Mouse (Mus musculus): ENCODE measurements around the gene Cbx6. TPM values are rescaled to one million over a fixed set of nuclear protein-coding genes. Genes with fewer than 3 reads are reported as not detected.
"Not testable (repeated sequence)": the region's sequence is repeated elsewhere in the genome, so short reads cannot be mapped to it uniquely, and the experiment has no call there.

Cbx6 gene
- total RNA-seq, 2 experiments from 2014 or later: 105 to 125 TPM

- peak; percentile 89 for DNase-seq
Measured at GRCm38 (mm10) chr15:79832064-79832900, 2.2 kb downstream of the Cbx6 start.

DNA sequence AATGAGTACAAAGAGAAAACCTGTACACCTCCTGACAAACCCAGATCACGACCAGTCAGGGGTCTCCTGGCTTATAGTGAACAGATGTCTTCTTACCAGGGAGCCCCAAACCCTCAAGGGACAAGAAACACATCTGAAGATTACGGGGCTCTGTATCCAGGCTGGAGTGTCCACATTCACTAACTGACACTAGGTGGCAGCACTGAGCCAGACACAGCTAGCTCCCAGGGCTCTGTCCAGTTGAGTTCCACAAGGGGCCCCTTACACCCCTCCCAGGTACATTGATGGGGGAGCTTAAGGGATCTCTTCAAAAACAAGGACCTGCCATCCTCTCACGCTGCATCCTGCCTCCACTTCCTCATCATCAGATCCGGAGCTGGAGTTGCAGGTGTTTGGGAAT, 4.1 kb downstream of the Cbx6 start:
- intact Hi-C loops (cut with DNase I): loop anchor here (5.0 kb wide), 2 partner anchors 52 to 247 kb away; no protein-coding TSS in a partner anchor

More at GRCm38 (mm10) chr15:79832064-79832900, 2.2 kb downstream of the Cbx6 start:
- intact Hi-C loops (cut with DNase I): loop anchor here (5.0 kb wide), 2 partner anchors 50 to 245 kb away; no protein-coding TSS in a partner anchor

GRCm38 (mm10) chr15:79829431-79829830, 5.1 kb downstream of the Cbx6 start:
- no peak for DNase-seq
- intact Hi-C loops (cut with DNase I): loop anchor here (10.0 kb wide), 1 partner anchor 85 kb away; no protein-coding TSS in a partner anchor

More for the DNA sequence above, 4.1 kb downstream of the Cbx6 start:
- DNase-seq: peak; percentile 79

GRCm38 (mm10) chr15:79828366-79829035, 6.0 kb downstream of the Cbx6 start:
- intact Hi-C loops (cut with DNase I): loop anchor here (10.0 kb wide), 1 partner anchor 86 kb away; no protein-coding TSS in a partner anchor
- DNase-seq: peak; percentile 80

DNA sequence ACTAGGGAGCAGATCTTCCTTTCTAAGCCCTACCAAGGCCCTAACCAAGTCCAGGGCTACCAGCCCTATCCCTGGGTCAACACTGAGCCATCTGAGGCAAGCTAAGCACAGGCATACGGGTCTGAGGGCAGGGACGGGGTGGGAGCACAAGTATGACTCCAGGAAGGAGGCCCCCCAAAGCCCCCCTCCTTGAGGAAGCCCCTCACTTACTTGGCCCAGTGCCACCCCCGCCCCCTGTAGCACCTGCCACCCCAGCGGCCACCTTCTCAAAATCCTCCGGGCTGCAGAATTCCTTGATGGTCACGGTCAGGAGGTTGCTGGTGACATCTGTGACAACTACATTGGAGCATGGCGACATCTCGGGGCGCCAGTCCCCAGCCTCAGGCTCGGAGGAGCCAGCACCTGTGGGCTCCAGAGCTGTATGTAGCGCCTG, 6.7 kb downstream of the Cbx6 start:
- DNase-seq: no peak
- intact Hi-C loops (cut with DNase I): loop anchor here (10.0 kb wide), 1 partner anchor 87 kb away; no protein-coding TSS in a partner anchor

DNA sequence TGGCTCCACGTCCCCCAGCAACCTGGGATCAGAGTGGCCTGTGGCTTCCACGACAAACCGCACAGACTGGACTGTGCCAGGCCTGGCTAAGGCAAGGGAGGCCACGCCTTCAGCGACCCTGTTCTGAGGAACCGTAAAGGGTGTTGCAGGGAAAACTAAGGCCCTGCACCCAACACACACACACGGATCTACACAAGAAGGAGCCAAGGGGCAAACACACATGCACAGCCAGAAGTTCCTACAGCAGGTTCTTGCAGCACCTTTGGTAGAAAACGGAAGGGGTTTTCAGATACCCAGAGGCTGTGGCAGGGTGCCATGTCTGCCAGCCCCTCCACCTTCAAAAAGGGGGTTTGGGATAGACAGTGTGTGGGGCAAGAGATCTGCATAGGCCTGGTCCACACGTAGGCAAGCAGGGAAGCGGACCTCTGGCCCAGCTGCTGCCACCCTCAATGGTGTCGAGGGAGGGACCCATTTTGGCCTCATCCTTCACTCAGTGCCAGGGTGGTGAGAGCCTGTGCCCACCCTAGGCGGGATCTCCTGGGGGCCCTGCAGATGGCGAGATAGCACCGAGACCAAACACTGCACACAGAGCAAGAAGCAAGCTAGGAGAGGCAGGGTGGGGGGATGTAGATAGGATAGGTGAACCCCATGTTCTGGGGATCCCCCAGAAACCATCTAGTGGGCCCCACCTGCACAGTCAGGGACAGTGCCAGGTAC, 7.3 kb downstream of the Cbx6 start:
- no peak for DNase-seq
- intact Hi-C loops (cut with DNase I): loop anchor here (10.0 kb wide), 1 partner anchor 88 kb away; no protein-coding TSS in a partner anchor

- intact Hi-C loops (cut with DNase I): loop anchor here (10.0 kb wide), 1 partner anchor 88 kb away; no protein-coding TSS in a partner anchor
- no peak for DNase-seq
Measured at GRCm38 (mm10) chr15:79826221-79826935, 8.1 kb downstream of the Cbx6 start.

- intact Hi-C loops (cut with DNase I): loop anchor here (10.0 kb wide), 1 partner anchor 90 kb away; no protein-coding TSS in a partner anchor
- no peak for DNase-seq
Measured at GRCm38 (mm10) chr15:79825146-79825825, 9.2 kb downstream of the Cbx6 start.

GRCm38 (mm10) chr15:79823588-79824280, 10.8 kb downstream of the Cbx6 start:
- intact Hi-C loops (cut with DNase I): loop anchor here (10.0 kb wide), 1 partner anchor 91 kb away; no protein-coding TSS in a partner anchor
- DNase-seq: no peak

DNA sequence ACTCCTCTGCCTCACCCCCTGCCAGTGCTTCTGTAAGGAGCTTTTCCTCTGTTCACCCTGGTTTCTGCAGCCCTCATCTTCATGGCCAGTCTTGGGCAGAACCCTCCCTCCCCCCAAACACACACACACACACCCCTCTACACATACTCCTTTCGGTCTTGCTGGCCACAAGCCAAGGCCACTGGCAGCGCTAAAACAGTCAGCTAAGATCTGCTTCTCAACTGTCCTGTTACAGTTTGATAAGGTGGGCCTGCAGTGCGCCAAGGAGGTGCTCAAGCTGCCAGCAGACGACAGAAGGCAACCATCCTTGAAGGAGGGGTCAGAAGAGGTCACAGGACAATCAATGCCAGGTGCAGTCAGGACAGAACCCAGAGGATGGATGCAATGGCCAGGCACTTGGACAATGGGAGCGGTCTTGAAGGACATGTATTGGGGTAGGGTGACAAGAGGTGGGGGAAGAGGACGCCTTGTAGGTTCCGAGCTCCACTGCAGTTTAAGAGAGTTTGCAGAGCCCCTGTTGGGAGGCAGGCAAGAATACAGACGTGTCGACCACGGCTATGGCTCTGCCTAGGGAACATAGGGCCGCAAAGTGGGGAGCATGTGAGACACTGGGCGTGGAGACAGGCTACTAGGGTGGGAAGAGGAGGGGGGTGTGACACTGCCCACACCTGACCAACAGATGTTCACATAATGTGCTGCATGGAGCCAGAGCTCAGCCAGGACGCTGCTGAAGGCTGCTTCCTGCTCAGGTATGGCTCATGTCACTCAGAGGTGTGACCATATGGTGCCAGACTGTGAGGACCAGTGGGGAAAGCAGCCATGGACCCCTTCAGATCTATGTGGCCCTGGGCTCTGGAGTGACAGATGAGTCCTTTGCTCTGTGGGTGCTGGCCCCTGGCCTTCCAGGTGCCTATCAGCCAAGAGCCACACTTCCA, 12.0 kb downstream of the Cbx6 start:
- intact Hi-C loops (cut with DNase I): loop anchor here (10.0 kb wide), 1 partner anchor 92 kb away; no protein-coding TSS in a partner anchor
- DNase-seq: peak; percentile 49

DNA sequence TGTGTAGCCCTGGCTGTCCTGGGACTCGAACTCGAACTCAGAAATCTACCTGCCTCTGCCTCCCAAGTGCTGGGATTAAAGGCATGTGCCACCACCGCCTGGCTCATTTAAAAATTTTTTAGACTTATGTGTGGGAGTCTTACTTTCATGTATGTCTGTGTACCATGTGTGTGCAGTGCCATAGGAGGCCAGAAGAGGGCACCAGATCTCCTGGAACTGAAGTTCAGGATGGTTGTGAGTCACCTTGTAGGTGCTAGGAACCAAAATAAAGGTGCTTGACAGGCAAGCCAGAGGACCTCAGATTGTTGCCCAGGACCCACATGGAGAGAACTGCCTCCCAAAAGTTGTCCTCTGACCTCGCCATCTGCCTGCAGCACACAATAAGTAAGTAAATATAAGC, 16.2 kb downstream of the Cbx6 start:
- intact Hi-C loops (cut with DNase I): no loop called here
- DNase-seq: no peak

GRCm38 (mm10) chr15:79813666-79814258, 20.7 kb downstream of the Cbx6 start:
- DNase-seq: no peak
- intact Hi-C loops (cut with DNase I): no loop called here

- intact Hi-C loops (cut with DNase I): not testable (repeated sequence)
Measured at GRCm38 (mm10) chr15:79812840-79813239, 21.6 kb downstream of the Cbx6 start.

GRCm38 (mm10) chr15:79810997-79811396, 23.5 kb downstream of the Cbx6 start:
- no peak for DNase-seq
- intact Hi-C loops (cut with DNase I): no loop called here

More at GRCm38 (mm10) chr15:79812840-79813239, 21.6 kb downstream of the Cbx6 start:
- DNase-seq: not testable (repeated sequence)

GRCm38 (mm10) chr15:79810061-79810460, 24.4 kb downstream of the Cbx6 start:
- peak; percentile 84 for DNase-seq
- intact Hi-C loops (cut with DNase I): no loop called here

- intact Hi-C loops (cut with DNase I): no loop called here
- DNase-seq: peak; percentile 38
Measured at GRCm38 (mm10) chr15:79808658-79809057, 25.8 kb downstream of the Cbx6 start.

GRCm38 (mm10) chr15:79808114-79808513, 26.4 kb downstream of the Cbx6 start:
- DNase-seq: peak; percentile 64
- intact Hi-C loops (cut with DNase I): no loop called here
